Mouse (Mus musculus) gastrocnemius, postnatal 14 days (tissue): ENCODE data around the gene Siae. TPM values are rescaled to one million over a fixed set of nuclear protein-coding genes. Genes with fewer than 3 reads are reported as not detected.

ENCODE experiments used
- DNase-seq: peaks from one replicate; pipeline ENCODE4 v3.0.0; 2021; ENCODE audit warnings: mixed read lengths
- intact Hi-C: fragments of 180-260 bp; cut with DNase I; formaldehyde crosslinking; loops from one replicate; pipeline ENCODE4 v1.15.1; 2025; ENCODE audit warnings: low total_unique reads
- total RNA-seq, 2 experiments: library from RNA; stranded (reverse); gene quantifications; 2 replicates each; pipeline ENCODE4 v1.2.3; 2021

Siae gene
- total RNA-seq, 2 experiments from 2014 or later = 3.3 to 4.6 TPM

DNA sequence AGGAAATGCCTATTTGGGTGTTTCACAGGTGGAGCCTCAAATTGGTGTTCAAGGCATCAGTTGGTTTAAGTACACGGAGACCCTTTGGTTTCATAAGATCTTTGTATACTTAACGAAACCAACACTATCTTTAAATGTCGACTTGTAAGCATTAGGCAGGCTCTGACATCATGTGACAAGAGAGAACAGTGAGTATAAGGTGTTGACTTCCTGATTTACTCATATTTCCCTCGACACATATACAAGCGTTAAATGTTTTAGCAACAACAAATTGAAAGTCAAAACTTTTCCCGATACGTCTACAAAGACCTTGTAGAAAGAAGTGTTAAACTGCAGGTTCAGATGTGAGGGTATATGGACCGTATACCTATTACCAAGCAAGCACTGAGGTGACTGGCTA, 100.5 kb downstream of the Siae start:
- no peak for DNase-seq
- intact Hi-C loops = no loop called here

DNA sequence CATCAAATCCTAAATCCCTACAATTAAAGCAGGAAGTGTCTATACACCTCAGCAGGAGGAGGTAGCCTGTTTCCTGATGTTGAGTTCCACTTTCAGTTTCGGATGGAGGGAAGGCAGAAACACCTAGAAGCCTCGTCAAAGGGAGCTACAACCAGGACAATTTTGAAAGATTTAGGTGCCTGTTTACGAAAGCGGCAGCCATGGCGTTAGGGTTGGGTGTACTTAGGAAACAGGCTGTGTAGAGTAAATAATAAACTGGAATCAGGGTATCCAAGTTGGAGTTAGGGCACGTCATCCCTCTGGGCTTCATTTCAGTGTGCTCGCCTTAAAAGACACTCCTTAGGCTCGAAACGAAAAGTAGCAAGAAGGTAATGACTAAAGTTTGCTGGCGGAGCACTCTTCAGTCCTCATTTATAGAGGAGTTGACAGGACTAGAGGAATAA, 101.0 kb downstream of the Siae start:
- DNase-seq = no peak
- intact Hi-C loops = no loop called here

DNA sequence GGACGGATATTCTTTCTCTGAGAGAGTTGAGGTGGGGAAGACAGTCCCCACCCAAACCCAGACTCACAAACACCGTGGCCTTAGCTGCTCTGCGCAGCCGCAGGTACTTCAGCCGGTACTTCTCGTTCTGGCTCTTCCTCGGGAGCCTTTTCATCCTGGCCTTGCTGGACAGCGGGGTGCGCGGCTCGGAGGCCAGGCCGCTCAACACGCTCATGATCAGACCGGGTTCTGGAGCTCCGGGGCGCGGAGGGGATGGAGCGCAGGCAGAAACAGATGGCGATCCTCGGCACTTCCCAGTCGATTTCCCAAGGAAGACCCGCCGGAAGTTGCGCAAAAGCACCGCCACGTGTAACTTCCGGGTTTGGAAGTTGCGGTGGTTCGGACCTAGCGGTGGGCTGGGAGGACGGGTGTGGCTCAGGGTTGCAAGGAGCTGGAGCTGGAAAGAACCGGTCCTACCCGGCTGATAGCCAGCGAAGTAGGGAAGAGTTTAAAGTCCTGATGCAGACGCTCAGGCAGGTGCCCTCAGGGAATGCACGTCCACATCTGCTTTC, 101.5 kb downstream of the Siae start, which contains the start of gene Tbrg1:
Tbrg1 (minus strand) TSS at position 382 of the 551 bp plus-strand sequence.
- peak; percentile 84 for DNase-seq
- intact Hi-C loops = no loop called here

DNA sequence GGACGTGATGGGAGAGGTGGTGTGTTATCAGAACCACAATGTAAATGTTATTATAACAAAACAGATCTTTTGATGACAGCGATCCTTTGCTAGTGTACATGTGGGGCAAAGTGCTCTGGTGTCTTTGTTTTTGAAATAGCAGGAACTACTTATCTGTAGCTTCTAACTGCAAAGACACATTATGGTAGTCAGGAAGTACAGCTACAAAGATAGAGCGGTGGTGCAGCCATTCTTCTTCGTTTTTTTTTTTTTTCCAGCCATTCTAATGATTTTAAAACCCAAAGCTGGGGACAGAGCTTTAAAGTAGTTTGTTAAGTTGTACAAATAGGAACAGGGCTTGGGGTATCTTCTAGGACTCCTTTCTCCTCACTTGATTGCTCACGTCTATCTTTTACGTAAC, 103.9 kb downstream of the Siae start:
- intact Hi-C loops = no loop called here
- no peak for DNase-seq

DNA sequence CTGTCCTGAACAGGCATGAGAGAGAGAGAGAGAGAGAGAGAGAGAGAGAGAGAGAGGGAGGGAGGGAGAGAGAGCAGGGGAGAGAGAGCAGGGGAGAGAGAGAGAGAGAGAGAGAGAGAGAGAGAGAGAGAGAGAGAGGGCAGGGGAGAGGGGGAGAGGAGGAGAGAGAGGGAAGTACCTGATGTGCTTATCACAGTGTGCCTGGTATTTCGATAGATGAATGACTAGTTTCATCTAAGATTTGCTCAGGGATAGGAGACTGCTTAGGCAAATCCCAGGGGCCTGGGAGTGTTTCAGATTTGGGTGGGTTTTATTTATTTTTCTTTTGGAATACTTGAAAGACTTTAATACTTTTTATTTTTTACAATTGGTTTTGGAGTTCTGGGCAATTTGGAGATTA, 107.7 kb downstream of the Siae start:
- no peak for DNase-seq
- intact Hi-C loops = no loop called here

DNA sequence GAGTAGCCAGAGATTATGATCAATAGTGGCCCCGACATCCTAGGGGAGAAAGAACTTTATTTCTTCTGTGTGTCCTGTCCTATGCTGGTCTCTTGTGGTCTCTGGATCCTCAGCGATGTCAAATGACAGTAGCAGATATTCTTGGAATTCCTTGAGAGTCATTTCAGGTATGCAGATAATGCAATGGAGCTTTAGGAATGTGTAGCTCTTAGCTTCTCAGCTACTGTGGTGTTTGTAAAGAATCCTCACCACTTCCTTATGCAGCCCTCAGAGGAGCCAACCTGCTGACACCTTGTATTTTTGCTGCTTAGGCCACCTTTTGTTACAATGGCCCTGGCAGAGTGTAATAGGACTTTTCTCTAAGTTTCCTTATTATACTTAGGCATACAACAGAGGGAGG, 109.1 kb downstream of the Siae start:
- intact Hi-C loops = no loop called here
- no peak for DNase-seq

DNA sequence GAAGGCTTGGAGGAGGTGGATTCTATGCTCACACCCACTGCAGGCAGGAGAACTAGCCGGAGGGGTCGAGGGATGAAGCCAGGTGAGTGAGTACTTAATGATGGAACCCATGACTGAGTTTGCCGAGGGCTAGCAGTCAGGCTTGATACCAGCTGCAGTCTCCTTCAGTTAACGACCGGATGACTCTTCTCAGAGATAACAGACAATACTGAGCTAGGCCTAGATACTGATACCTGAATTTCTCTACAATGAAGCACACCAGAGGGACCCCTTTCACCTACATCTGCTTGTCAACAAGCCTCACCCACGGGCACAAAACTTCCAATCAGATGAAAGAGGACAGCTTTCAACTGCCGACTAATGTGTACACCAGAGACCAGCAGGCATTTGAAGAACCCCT, 110.5 kb downstream of the Siae start:
- DNase-seq = no peak
- intact Hi-C loops = no loop called here

DNA sequence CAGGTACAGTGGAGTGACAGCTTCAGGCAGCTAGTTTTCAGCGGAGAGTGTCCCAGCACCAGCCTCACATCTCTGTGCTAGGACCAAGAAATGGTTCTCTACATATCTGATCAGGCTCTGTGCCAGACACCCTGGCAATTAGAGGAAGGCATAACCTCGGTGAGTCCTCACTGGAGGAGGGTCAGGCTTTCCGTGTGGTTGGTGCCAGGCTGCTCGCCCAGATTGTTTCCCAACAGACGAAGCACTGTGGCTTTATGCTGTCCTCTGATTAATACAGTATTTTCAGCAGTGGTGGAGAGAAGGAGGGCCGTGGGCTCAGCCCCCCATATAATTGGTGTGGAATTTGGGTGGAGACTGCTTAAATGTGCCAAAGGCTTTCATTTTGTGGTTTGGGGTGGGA, 113.6 kb downstream of the Siae start, which contains the start of gene Panx3:
Panx3 (minus strand) TSS at position 121 of the 400 bp plus-strand sequence.
- intact Hi-C loops = no loop called here
- no peak for DNase-seq

DNA sequence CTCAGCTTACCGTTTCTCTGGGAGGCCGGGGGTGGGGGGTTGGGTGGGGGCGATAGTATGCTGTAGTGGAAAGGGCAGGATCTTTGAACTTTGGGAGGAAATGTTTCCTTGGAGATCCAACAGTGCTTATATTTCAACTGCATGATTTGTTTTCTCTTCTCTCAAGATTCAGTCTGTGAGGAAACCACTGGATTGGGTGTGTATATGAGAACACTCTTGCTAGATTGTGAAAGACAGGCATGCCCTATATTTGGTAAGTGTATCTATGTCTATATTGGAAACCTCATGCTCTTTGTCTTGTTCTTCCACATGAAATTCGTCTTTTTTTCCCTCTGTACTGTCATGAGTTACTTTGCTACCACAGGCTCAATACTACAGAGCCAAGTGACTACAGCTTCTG, 114.2 kb downstream of the Siae start:
- no peak for DNase-seq
- intact Hi-C loops = no loop called here

DNA sequence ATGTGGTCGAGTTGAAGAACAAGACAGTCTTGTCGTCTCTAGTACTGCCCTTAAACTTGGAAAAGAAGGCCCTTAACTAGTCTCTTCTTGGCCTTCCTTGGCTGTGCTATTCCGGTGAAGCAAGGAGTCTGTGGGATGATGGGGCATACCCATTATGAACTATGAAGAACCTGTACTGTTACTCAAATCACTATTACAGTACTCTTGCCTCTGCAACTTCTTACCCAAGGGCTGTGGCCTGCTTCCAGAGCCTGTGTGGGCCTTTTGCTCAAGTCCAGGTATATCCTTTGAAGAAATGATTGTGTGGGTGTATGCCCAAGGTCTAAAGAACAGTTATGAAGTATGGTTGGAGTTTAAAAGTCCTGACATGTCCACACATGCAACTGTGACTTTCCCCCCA, 114.8 kb downstream of the Siae start:
- intact Hi-C loops = no loop called here
- no peak for DNase-seq

DNA sequence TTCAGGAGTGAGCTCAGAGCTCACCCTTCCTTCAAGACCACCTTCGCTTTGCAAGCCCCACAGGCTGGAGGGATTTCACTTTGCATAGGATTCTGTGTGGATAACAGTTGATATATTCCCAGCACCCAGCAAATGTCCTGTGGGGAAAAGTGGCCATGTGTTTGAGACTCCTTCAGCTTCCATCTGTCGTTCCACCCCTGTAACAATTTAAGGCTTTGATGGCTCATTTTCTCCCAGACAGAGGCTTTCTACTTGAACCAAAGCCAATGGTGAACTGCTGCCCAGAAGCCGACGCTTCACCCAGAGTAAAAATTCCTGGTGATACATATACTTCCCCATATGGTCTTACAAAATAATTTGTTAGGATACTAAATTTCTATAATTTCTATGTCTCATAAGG, 119.8 kb downstream of the Siae start:
- intact Hi-C loops = no loop called here
- no peak for DNase-seq

DNA sequence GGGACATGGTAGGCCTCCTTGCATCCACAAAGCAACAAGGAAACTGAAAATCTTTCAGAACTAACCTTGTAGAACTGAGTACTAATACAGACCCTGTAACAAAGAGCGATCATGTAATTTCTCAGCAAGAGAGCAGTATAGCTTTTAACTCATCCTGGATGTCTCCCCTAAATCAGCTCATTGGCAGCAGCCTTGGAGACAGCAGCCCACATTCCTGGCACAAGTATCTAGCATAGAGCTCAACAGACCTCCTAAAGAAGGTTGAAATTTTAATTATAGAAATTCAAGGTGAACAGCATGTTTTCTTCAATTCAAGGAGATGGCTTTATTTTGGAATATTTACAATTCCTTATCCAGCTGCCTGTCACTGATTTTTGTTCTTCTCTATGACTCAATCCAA, 125.6 kb downstream of the Siae start:
- no peak for DNase-seq
- intact Hi-C loops = loop anchor here (10.0 kb wide), 1 partner anchor 254 kb away; no protein-coding TSS in a partner anchor

DNA sequence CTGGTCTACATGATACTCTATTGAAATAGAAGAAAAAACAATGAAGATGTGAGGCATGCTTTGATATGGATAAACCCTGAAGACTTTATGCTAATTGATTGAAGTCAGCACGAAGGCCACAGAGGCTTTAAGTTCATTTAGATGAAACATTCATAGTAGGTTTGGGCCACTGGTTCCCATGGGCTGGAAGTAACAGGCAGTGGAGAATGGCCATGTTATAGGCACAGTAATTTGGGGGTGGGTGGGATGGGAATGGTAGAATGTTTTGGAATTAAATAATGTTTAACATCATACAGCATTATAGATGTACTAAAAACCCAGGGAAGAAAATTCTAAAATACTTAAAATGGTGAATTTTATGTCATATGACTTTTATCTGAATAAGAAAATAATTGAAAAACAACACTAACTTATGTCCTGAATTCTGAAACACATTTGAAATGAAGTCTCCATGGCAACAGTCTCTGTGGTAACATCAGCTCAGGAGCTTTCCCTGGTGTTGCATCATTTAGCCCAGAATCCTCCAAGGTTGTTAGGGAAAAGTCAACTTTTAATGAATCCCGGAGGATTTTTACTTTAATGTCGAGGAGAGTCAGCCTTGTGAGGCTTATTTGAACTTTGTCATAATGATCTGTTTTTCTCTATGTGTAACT, 131.9 kb downstream of the Siae start:
- intact Hi-C loops = loop anchor here (10.0 kb wide), 1 partner anchor 247 kb away; no protein-coding TSS in a partner anchor
- no peak for DNase-seq

DNA sequence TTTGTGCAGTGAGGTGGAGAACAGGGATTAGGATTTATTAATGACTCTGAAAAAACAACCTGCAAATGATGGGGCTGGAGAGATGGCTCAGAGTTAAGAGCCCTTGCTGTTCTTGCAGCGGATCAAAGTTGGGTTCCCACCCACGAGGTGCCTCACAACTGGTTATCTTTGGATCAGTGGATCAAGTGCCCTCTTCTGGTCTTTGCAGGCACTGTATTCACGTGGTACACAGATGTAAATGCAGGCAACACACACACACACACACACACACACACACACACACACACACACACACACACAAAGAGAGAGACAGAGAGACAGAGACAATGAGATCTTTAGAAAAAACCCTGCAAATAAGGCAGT, 132.4 kb downstream of the Siae start:
- no peak for DNase-seq
- intact Hi-C loops = loop anchor here (10.0 kb wide), 1 partner anchor 247 kb away; no protein-coding TSS in a partner anchor

DNA sequence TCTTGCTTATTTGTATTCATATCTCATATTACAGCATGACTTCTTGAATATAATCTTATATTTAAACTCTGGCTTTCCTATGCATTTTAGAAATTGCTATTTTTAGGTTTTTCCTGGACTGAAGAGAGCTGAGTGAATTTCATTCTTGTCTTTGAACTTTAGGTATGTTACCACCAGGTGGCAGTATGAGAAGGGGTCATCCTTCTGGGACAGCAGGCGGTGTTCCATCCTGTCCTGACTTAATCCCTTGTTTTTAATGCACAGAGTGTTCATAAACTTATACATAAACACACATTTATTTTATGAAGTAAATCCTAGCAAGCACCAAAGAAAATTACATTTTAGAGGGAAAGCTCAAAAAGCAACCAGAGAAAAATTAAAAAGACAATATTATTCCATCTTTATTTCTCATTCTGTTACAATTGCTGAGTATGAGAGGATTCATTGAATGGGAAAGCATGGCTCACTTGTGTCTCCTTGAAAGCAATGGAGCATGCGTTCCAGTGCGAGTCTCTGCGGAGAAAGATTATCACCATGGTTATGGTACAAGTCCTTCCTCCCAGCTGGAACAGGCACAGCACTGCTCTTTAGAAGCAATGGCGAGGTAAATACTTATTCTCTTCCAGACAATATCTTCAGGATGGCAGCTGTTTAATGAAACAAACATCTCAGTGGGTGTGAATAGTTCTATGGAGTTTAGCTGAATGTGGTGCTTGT, 134.6 kb downstream of the Siae start:
- no peak for DNase-seq
- intact Hi-C loops = loop anchor here (10.0 kb wide), 1 partner anchor 245 kb away; no protein-coding TSS in a partner anchor

Other genes starting within 250 kb of the Siae start
- 1 to 10 TPM; 1.2 to 1.4 TPM for gene Ccdc15, start 207.3 kb upstream of the Siae start, total RNA-seq
- gene Hepacam, start 188.3 kb upstream of the Siae start, total RNA-seq = 1 to 10 TPM in 1 of 2 experiments, under 1 TPM in 1; 0.11 to 1.3 TPM
- 10 to 100 TPM; 16.7 to 23.6 TPM for gene Robo4, start 153.8 kb upstream of the Siae start, total RNA-seq
- gene Robo3, start 122.5 kb upstream of the Siae start, total RNA-seq = not detected
- gene Msantd2, start 66.4 kb upstream of the Siae start, total RNA-seq = 1 to 10 TPM; 4.1 to 6.4 TPM
- 10 to 100 TPM; 43.4 to 58.2 TPM for gene Esam, start 27.6 kb upstream of the Siae start, total RNA-seq
- 1 to 10 TPM in 1 of 2 experiments, under 1 TPM in 1; 0.96 to 4.6 TPM for gene Vsig2, start 16.4 kb upstream of the Siae start, total RNA-seq
- 1 to 10 TPM; 2.2 to 2.3 TPM for gene Nrgn, start 2.8 kb upstream of the Siae start, total RNA-seq
- gene Spa17, start 58.0 kb downstream of the Siae start, total RNA-seq = 1 to 10 TPM; 1.9 to 2.2 TPM
- 10 to 100 TPM; 38.5 to 42.1 TPM for gene Tbrg1, start 101.6 kb downstream of the Siae start, total RNA-seq
- not detected for gene Panx3, start 113.5 kb downstream of the Siae start, total RNA-seq
- gene Olfr160, start 160.6 kb downstream of the Siae start, total RNA-seq = not detected
- gene Olfr874, start 189.4 kb downstream of the Siae start, total RNA-seq = not detected
- not detected for gene Olfr875, start 216.2 kb downstream of the Siae start, total RNA-seq
- not detected for gene Olfr876, start 247.3 kb downstream of the Siae start, total RNA-seq